Mouse (Mus musculus): ENCODE measurements around the gene Olfr1305.

The Olfr1305 gene

DNA sequence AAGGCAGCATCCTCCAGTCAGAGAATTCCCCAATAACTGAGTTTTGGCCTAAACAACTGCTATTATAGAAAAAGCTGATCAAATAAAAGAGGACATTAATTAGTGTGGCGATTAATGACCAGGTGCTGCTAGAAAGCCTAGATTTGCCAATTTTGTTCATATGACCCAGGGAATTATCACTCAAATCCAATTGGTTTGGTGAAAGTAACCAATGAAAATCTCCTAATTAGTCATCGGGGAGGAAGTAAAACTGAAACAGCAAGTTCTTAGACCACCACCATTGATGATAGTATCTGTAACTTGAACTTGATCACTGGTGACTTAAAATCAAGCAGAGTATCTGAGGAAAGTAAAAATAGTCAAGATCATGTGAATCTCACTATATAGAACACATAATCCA is at the start of gene Olfr1305:
Gene Olfr1305 (minus strand): TSS at position 101 of the 400 bp plus-strand sequence.
- no peak for DNase-seq

DNA sequence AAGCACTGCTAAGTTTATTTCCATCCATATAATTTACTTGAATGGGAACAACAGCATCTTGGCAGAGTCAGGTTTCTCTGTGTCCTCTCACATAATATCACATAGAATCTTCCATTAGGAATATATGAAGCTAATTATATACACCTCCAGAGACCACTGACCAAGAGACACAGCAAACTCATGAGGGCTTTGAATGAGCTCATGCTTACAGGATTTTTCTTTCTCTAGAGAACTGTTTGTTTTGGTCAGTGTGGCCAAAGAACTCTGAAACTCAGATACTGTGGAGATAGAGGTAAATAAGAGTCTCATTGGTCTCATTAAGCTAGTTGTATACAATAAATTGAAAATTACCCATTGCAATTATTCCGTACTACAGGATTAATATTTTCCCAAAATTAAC is 39.2 kb upstream of the Olfr1305 start, which contains the start of gene Olfr1306:
Gene Olfr1306 (minus strand): TSS at position 101 of the 400 bp plus-strand sequence.
- no peak for DNase-seq

DNA sequence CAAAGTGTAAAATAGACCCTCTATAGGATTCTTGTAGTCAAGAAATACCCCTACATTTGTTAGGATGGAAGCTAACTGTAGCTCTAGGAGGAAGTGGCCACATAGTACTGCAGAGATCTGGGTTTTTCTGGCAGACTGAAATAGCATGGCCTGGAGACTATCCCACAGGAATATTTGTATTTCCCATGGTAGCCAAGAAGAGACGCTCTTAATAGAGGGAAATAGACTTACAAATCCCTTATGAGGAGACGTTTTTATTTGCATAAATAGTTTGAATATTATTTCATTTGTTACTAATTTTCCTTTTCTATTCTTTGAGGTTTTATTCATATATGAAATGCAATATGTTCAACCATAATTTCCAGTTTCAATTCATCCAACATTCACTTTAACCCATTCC is 56.7 kb downstream of the Olfr1305 start, which contains the start of gene Olfr1303:
Gene Olfr1303 (minus strand): TSS at position 101 of the 400 bp plus-strand sequence.
- DNase-seq: no peak

All from right cerebral cortex, adult 18-20 months (tissue).